Mouse (Mus musculus): ENCODE measurements around the gene Gm6370.

DNA sequence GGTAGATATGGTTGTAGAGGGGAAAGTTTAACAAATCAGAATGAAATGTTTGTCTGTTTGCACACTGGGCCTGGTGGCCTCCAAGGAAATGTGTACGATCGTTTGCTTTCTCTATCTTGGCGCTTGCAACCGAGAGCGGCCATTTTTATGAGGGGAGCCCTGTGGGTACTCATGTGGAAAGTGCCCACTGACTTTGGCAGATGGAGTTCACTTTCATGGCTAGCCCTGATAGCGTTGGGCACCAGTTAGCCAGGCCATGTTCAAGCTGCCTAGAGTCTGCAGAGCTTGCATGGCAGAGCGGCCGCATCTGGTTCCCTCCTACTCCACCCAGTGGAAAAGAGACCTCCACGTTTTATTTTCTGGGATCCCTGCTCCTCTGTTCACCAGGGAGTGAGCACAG lies 20.3 kb upstream of the Gm6370 start:
- TF ChIP-seq CTCF (IDR thresholded peaks at IDR 0.05; ENCODE audit: low read depth): no peak
- TF ChIP-seq EP300 (optimal IDR thresholded peaks at IDR 0.05): no peak
